Comparison of ENCODE assay signal across 29 mouse cellular contexts in genomic region chr2:92025202-92025601, GRCm38 (mm10). TPM values are rescaled to one million over a fixed set of nuclear protein-coding genes. Genes with fewer than 3 reads are reported as not detected.
"Had no signal": no experiment of that assay in that cellular context is flagged by ENCODE, and none has a peak within 500 bp of the region (broad histone marks: within the 10 kb centered on the region; RNA-seq: fewer than 3 reads in every experiment).

No protein-coding gene starts in this region.

- DNase-seq: left cerebral cortex, postnatal 4 days; liver; liver, embryonic 13.5 days; liver, postnatal 0 days; lung, adult 18-20 months; lung, adult 2 months; lung, embryonic 14.5 days; lung, postnatal 10 days; lung, postnatal 14 days; lung, postnatal 36 days; lung, postnatal 4 days; midbrain, embryonic 14.5 days had no signal

- ATAC-seq: liver, postnatal 0 days had no signal

- H3K27me3 ChIP-seq: lung, embryonic 15.5 days had no signal

- H3K27ac ChIP-seq: left cerebral cortex, adult 2 months; limb, embryonic 10.5 days; limb, embryonic 12.5 days; limb, embryonic 13.5 days; limb, embryonic 15.5 days; liver, embryonic 12.5 days; liver, embryonic 13.5 days; liver, embryonic 14.5 days; liver, embryonic 15.5 days; macrophage; midbrain, embryonic 10.5 days; midbrain, embryonic 12.5 days; midbrain, embryonic 15.5 days; neural tube, embryonic 12.5 days; neural tube, embryonic 13.5 days had no signal

- H3K9me3 ChIP-seq: limb, embryonic 10.5 days; limb, embryonic 12.5 days; limb, embryonic 13.5 days; limb, embryonic 15.5 days; liver, embryonic 12.5 days; liver, embryonic 13.5 days; liver, embryonic 15.5 days; lung, embryonic 15.5 days; megakaryocyte, embryonic 14.5 days; midbrain, embryonic 10.5 days; midbrain, embryonic 12.5 days; midbrain, embryonic 15.5 days; neural tube, embryonic 12.5 days; neural tube, embryonic 13.5 days had no signal

- H3K36me3 ChIP-seq: limb, embryonic 10.5 days; limb, embryonic 12.5 days; limb, embryonic 13.5 days; limb, embryonic 15.5 days; liver, embryonic 12.5 days; liver, embryonic 13.5 days; liver, embryonic 15.5 days; lung, embryonic 15.5 days; midbrain, embryonic 10.5 days; midbrain, embryonic 12.5 days; midbrain, embryonic 15.5 days; neural tube, embryonic 12.5 days; neural tube, embryonic 13.5 days had no signal

- H3K9ac ChIP-seq: limb, embryonic 13.5 days; limb, embryonic 15.5 days; liver, embryonic 12.5 days; liver, embryonic 13.5 days; liver, embryonic 14.5 days; liver, embryonic 15.5 days; liver, postnatal 0 days; lung, embryonic 15.5 days had no signal

RNA-seq across cellular contexts. Expression of gene Creb3l1, which starts 0.9 kb away (rescaled TPM):
- total RNA-seq: monocyte, adult 5-6 weeks had no signal
